Mouse (Mus musculus) thymus, postnatal 0 days (tissue): ENCODE results near the gene Ush1c. TPM values are rescaled to one million over a fixed set of nuclear protein-coding genes. Genes with fewer than 3 reads are reported as not detected.

Source experiments
- polyA plus RNA-seq: library from polyadenylated mRNA; unstranded; fragments of >200 nt; fragmentation: Nextera tagmentation; extraction: Ambion mirVana; gene quantifications from 2 replicates; pipeline ENCODE4 v1.2.1, GENCODE M21; 2015

Ush1c gene
- polyA plus RNA-seq, 1 experiment from 2014 or later = 0.46 TPM

Other genes with a start within 250 kb of the Ush1c start
- gene Abcc6, start 208.2 kb downstream of the Ush1c start, polyA plus RNA-seq = 0.13 TPM in 1 of 2 replicates, not detected in the other
- gene Nomo1, start 204.8 kb downstream of the Ush1c start, polyA plus RNA-seq = 24.9 and 29.7 TPM in 2 replicates
- gene Kcnj11, start 137.7 kb downstream of the Ush1c start, polyA plus RNA-seq = 0.05 and 0.10 TPM in 2 replicates
- gene Abcc8, start 58.5 kb downstream of the Ush1c start, polyA plus RNA-seq = 1.0 and 1.1 TPM in 2 replicates
- 0.12 and 0.15 TPM in 2 replicates for gene Otog, start 2.5 kb upstream of the Ush1c start, polyA plus RNA-seq
- gene Myod1, start 138.0 kb upstream of the Ush1c start, polyA plus RNA-seq = 0.21 and 0.23 TPM in 2 replicates
- gene Kcnc1, start 158.0 kb upstream of the Ush1c start, polyA plus RNA-seq = 0.09 and 0.27 TPM in 2 replicates